Mouse (Mus musculus): ENCODE measurements around the gene Mast4. TPM values are rescaled to one million over a fixed set of nuclear protein-coding genes. Genes with fewer than 3 reads are reported as not detected.

Gene Mast4
- polyA plus RNA-seq, 1 experiment from 2014 or later = 10.5 TPM

DNA sequence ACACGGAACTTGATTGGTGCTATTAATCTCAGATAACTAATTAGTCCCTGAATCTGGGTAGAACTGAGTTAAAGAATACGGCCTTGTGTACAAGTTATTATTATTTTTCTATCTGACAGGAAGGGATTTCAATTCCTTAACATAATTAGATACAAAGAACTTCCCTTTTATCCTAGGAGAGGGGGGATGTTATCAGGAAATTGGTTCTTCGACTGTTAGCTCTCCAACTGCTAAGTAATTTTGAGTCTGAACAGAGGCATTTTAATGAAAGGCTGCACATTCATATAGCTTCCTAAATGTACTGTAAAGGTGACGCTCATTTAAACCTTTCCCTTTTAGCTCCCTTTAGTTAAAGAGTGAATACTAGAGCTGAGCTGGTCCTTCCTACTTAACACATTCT is 516.0 kb downstream of the Mast4 start:
- TF ChIP-seq CTCF (IDR thresholded peaks at IDR 0.05) = no peak
- POLR2A ChIA-PET = no interaction called here
- ATAC-seq (no peak), DNase-seq (ENCODE audit: low read depth, low spot score) (no peak)
- no peaks in the 10 kb centered on the region for H3K27me3 ChIP-seq
- CTCF ChIA-PET = interaction anchor here (2.2 kb wide), 1 partner anchor 16 kb away, joined by 6 read pairs; no protein-coding TSS in a partner anchor
- in situ Hi-C loops (cut with MboI; ENCODE audit: low pct_unique_long_range_greater_than_20kb) = no loop called here

DNA sequence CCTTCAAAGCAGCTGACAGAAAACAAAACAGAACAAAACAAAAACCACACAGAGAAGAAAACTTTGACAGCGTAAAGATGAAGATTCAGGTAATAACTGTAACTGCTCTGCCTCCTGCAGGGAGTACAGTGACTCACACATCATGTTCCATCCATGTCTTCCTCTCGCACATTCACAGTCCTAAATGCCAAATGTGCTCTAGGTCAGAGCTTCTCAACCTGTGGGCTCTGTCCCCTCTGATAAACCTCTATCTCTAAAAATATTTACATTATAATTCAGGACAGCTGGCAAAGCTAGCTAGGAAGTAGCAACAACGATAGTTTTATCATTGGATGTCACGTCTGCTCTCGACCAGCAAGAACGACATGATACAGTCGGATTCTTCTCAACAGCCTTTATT is 517.6 kb downstream of the Mast4 start:
- ATAC-seq (no peak), DNase-seq (ENCODE audit: low read depth, low spot score) (no peak)
- in situ Hi-C loops (cut with MboI; ENCODE audit: low pct_unique_long_range_greater_than_20kb) = no loop called here
- ChIA-PET CTCF (interaction anchor here (2.0 kb wide), 1 partner anchor 10 kb away, joined by 4 read pairs; no protein-coding TSS in a partner anchor), POLR2A (no interaction called here)
- no peak for TF ChIP-seq CTCF (IDR thresholded peaks at IDR 0.05)
- H3K27me3 ChIP-seq = no peaks in the 10 kb centered on the region

GRCm38 (mm10) chr13:102815158-102815557 is 519.1 kb downstream of the Mast4 start:
- TF ChIP-seq CTCF (IDR thresholded peaks at IDR 0.05) = no peak

DNA sequence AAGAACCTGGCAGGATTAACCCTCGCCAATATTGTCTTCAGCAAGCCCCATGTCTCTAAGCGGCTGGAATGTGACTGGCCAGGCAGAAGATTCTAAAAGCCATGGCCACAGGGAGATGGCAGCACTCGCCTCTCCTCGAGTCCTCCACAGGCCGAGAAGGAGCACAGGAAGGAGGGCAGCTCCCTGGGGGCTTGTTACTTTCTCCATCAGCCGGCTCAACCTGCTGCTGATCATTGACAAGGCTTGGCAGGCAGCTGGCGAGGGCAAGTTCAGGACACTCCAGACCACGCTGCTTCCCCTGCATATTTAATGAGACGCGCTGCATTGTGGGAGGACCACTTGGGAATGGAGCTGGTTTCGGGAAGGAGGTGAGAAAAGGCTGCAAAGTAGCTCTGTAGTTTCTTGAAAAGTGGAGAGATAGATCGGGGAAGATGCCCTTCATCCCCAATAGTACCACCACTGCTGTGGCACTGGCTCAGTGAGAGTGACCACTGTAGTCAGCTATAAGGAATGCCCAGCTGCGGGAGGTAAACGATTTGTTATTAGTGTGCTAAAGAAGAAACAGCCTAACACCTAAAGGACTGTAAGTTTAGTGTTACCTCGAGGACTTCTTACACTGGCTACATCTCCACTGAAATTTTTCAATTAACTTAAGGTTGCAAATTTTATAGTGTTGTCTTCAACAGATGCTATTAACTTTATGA is 523.0 kb downstream of the Mast4 start:
- no peaks in the 10 kb centered on the region for H3K27me3 ChIP-seq
- POLR2A ChIA-PET = no interaction called here

More at GRCm38 (mm10) chr13:102815158-102815557, 519.1 kb downstream of the Mast4 start:
- ChIA-PET CTCF (no interaction called here), POLR2A (no interaction called here)
- H3K27me3 ChIP-seq = no peaks in the 10 kb centered on the region
- no peak for ATAC-seq
- in situ Hi-C loops (cut with MboI; ENCODE audit: low pct_unique_long_range_greater_than_20kb) = no loop called here
- no peak for DNase-seq (ENCODE audit: low read depth, low spot score)

GRCm38 (mm10) chr13:102806652-102807051 is 527.6 kb downstream of the Mast4 start:
- in situ Hi-C loops (cut with MboI; ENCODE audit: low pct_unique_long_range_greater_than_20kb) = no loop called here
- ATAC-seq (no peak), DNase-seq (ENCODE audit: low read depth, low spot score) (no peak)
- TF ChIP-seq CTCF (IDR thresholded peaks at IDR 0.05) = no peak
- ChIA-PET CTCF (no interaction called here), POLR2A (no interaction called here)
- no peaks in the 10 kb centered on the region for H3K27me3 ChIP-seq

More for the DNA sequence above, 523.0 kb downstream of the Mast4 start:
- no peak for TF ChIP-seq CTCF (IDR thresholded peaks at IDR 0.05)
- ATAC-seq (no peak), DNase-seq (ENCODE audit: low read depth, low spot score) (no peak)
- in situ Hi-C loops (cut with MboI; ENCODE audit: low pct_unique_long_range_greater_than_20kb) = no loop called here
- CTCF ChIA-PET = interaction anchor here (1.0 to 1.1 kb wide), 2 partner anchors 9 to 15 kb away, joined by 3 read pairs; no protein-coding TSS in a partner anchor

DNA sequence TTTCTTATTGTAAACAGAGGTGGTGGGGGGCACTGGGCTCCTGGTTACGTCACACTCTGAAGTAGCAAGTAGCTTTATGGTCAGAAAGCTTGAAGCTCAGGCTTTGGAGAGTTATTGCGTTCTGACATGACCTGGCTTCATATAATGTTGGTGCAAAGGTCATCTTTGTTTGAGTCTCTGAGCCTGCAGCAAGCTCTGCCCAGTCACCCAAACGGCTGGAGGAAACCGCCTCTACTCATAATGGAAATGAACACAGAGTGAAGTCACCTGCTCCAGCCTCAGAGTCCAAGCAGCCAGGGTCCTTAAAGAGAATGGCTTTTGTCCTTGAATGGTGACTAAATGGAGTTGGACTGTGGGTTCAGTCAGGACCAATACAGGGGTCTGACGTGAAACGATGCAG is 529.1 kb downstream of the Mast4 start:
- in situ Hi-C loops (cut with MboI; ENCODE audit: low pct_unique_long_range_greater_than_20kb) = no loop called here
- no peaks in the 10 kb centered on the region for H3K27me3 ChIP-seq
- no peak for TF ChIP-seq CTCF (IDR thresholded peaks at IDR 0.05)
- ChIA-PET CTCF (no interaction called here), POLR2A (no interaction called here)
- no peak for DNase-seq (ENCODE audit: low read depth, low spot score)
- ATAC-seq = no peak

GRCm38 (mm10) chr13:102803206-102803605 is 531.1 kb downstream of the Mast4 start:
- POLR2A ChIA-PET = interaction anchor here (0.7 kb wide), 1 partner anchor 143 kb away, joined by 3 read pairs; no protein-coding TSS in a partner anchor
- CTCF ChIA-PET = no interaction called here
- ATAC-seq = no peak
- in situ Hi-C loops (cut with MboI; ENCODE audit: low pct_unique_long_range_greater_than_20kb) = no loop called here
- TF ChIP-seq CTCF (IDR thresholded peaks at IDR 0.05) = no peak
- DNase-seq (ENCODE audit: low read depth, low spot score) = no peak
- no peaks in the 10 kb centered on the region for H3K27me3 ChIP-seq

DNA sequence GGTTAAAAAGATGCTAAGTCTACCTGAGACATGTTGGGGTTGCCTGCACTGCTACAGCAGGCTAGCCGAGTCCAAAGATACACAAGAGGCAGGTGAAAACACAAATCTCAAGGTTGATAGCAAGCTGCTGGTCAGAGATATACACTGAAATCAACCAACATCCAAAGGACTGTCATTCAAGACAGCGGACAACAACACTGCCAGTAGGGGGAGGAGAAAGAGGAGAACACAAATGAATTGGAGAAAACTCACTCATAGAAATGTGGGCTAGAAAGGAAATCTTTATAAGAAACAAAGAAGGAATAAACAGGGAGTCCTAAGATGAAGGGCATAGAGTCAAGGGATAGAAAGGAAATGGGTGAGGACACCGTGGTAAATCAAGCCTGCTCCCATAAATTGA is 542.1 kb downstream of the Mast4 start:
- ATAC-seq = no peak
- POLR2A ChIA-PET = no interaction called here
- H3K27me3 ChIP-seq = no peaks in the 10 kb centered on the region
- CTCF ChIA-PET = no interaction called here
- in situ Hi-C loops (cut with MboI; ENCODE audit: low pct_unique_long_range_greater_than_20kb) = no loop called here
- no peak for TF ChIP-seq CTCF (IDR thresholded peaks at IDR 0.05)
- DNase-seq (ENCODE audit: low read depth, low spot score) = no peak

- in situ Hi-C loops (cut with MboI; ENCODE audit: low pct_unique_long_range_greater_than_20kb) = no loop called here
- ATAC-seq (no peak), DNase-seq (ENCODE audit: low read depth, low spot score) (no peak)
- CTCF ChIA-PET = interaction anchor here (2.8 kb wide), 1 partner anchor 21 kb away, joined by 10 read pairs; no protein-coding TSS in a partner anchor
- no peaks in the 10 kb centered on the region for H3K27me3 ChIP-seq
- POLR2A ChIA-PET = no interaction called here
- no peak for TF ChIP-seq CTCF (IDR thresholded peaks at IDR 0.05)
Observed at GRCm38 (mm10) chr13:102790601-102791155, 543.6 kb downstream of the Mast4 start.

GRCm38 (mm10) chr13:102786666-102787230 is 547.5 kb downstream of the Mast4 start:
- ATAC-seq (no peak), DNase-seq (ENCODE audit: low read depth, low spot score) (peak; percentile 27)
- ChIA-PET POLR2A (no interaction called here), CTCF (interaction anchor here (1.0 kb wide), 1 partner anchor 12 kb away, joined by 5 read pairs; no protein-coding TSS in a partner anchor)
- no peaks in the 10 kb centered on the region for H3K27me3 ChIP-seq
- in situ Hi-C loops (cut with MboI; ENCODE audit: low pct_unique_long_range_greater_than_20kb) = no loop called here
- TF ChIP-seq CTCF (IDR thresholded peaks at IDR 0.05) = no peak
